Mouse (Mus musculus): Measurements from ENCODE around the gene Dchs1.
A peak's percentile ranks its signal among the peaks of the same experiment; 100 is the strongest.

GRCm38 (mm10) chr7:105738948-105739347, 48.5 kb downstream of the Dchs1 start:
- TF ChIP-seq REST (IDR thresholded peaks at IDR 0.05; ENCODE audit: insufficient read depth, insufficient read length), result no peak
- TF ChIP-seq POLR2A (IDR thresholded peaks at IDR 0.05; ENCODE audit: insufficient read length, low read depth), result peak; percentile 33
- TF ChIP-seq TCF12 (IDR thresholded peaks at IDR 0.05; ENCODE audit: insufficient read depth, poor library complexity, severe bottlenecking), result no peak
- no peak for TF ChIP-seq USF1 (IDR thresholded peaks at IDR 0.05; ENCODE audit: low read depth)
- TF ChIP-seq POLR2AphosphoS2 (IDR thresholded peaks at IDR 0.05; ENCODE audit: insufficient read length, low read depth), result peak; percentile 71
- no peak for TF ChIP-seq CEBPB (IDR thresholded peaks at IDR 0.05; ENCODE audit: insufficient read depth, poor library complexity, severe bottlenecking)
- TF ChIP-seq E2F4 (IDR thresholded peaks at IDR 0.05; ENCODE audit: insufficient read depth), result no peak
- no peak for TF ChIP-seq MAX (IDR thresholded peaks at IDR 0.05; ENCODE audit: low read depth)
- TF ChIP-seq TCF3 (IDR thresholded peaks at IDR 0.05; ENCODE audit: insufficient read length, low read depth), result no peak

Measured in myocyte (in vitro differentiated cells).